In genomic region chr5:33501211-33501610, GRCm38 (mm10) we compare ENCODE assay signal across 17 mouse cellular contexts.
A peak's percentile ranks its signal among the peaks of the same experiment; 100 is the strongest.
DNase-seq lines count a peak whose midpoint lies in the region; ATAC-seq and TF ChIP-seq lines count a peak whose summit lies in the region.
"Had no signal": no experiment of that assay in that cellular context is flagged by ENCODE, and none has a peak within 500 bp of the region (broad histone marks: within the 10 kb centered on the region; RNA-seq: fewer than 3 reads in every experiment).

No protein-coding gene starts in this region.

- ATAC-seq in forebrain, embryonic 16.5 days = no peak
- no peak for ATAC-seq in midbrain, embryonic 16.5 days
- ATAC-seq: forebrain, embryonic 14.5 days; inflammation-experienced regulatory T-cells, adult 6 months had no signal

- no peaks in the 10 kb centered on the region for H3K9me3 ChIP-seq in forebrain, embryonic 10.5 days
- no peaks in the 10 kb centered on the region for H3K9me3 ChIP-seq in forebrain, embryonic 16.5 days (ENCODE audit: control insufficient read depth, low read length)
- no peaks in the 10 kb centered on the region for H3K9me3 ChIP-seq in midbrain, embryonic 10.5 days (replicated peaks)
- H3K9me3 ChIP-seq in midbrain, embryonic 16.5 days (replicated peaks; ENCODE audit: control insufficient read depth, low read length, poor library complexity, severe bottlenecking) = no peaks in the 10 kb centered on the region
- no peaks in the 10 kb centered on the region for H3K9me3 ChIP-seq in ES-Bruce4 (replicated peaks; ENCODE audit: control insufficient read depth, insufficient read depth, low read length, poor library complexity, severe bottlenecking)
- no peaks in the 10 kb centered on the region for H3K9me3 ChIP-seq in limb, embryonic 10.5 days (replicated peaks)
- H3K9me3 ChIP-seq: embryonic facial prominence, embryonic 15.5 days; limb, embryonic 15.5 days had no signal

- 56% methylated on average over 7 of the region's 7 CpGs for WGBS in forebrain, embryonic 10.5 days
- whole genome bisulfite sequencing in forebrain, embryonic 16.5 days = 55% methylated on average over 7 of the region's 7 CpGs
- WGBS in midbrain, embryonic 10.5 days = 48% methylated on average over 7 of the region's 7 CpGs
- WGBS in midbrain, embryonic 16.5 days = 43% methylated on average over 7 of the region's 7 CpGs
- 46% methylated on average over 7 of the region's 7 CpGs for WGBS in limb, embryonic 10.5 days

- peak; percentile 17 for TF ChIP-seq POLR2A in ES-Bruce4 (IDR thresholded peaks at IDR 0.05; ENCODE audit: insufficient read depth, low read length)

- H3K4me3 ChIP-seq in forebrain, embryonic 10.5 days = no peak overlapping the region
- no peak overlapping the region for H3K4me3 ChIP-seq in forebrain, embryonic 16.5 days (replicated peaks; ENCODE audit: low read length)
- H3K4me3 ChIP-seq in midbrain, embryonic 10.5 days = no peak overlapping the region; the same call in 1 of the 2 replicates
- no peak overlapping the region for H3K4me3 ChIP-seq in midbrain, embryonic 16.5 days (ENCODE audit: low read depth, low read length)
- H3K4me3 ChIP-seq in ES-Bruce4 (ENCODE audit: low read depth, low read length) = peak overlapping the region; percentile 44
- H3K4me3 ChIP-seq in limb, embryonic 10.5 days = no peak overlapping the region
- H3K4me3 ChIP-seq: embryonic facial prominence, embryonic 15.5 days; limb, embryonic 15.5 days; myocyte had no signal

- no peak for TF ChIP-seq CTCF in ES-Bruce4 (IDR thresholded peaks at IDR 0.05; ENCODE audit: low read depth, low read length)

- H3K27me3 ChIP-seq in forebrain, embryonic 10.5 days (ENCODE audit: poor library complexity, severe bottlenecking) = peaks cover 70% of the 10 kb centered on the region
- H3K27me3 ChIP-seq in forebrain, embryonic 16.5 days (replicated peaks; ENCODE audit: control insufficient read depth, insufficient read depth, low read length) = peaks cover 2% of the 10 kb centered on the region; the same call in 1 of the 2 replicates
- H3K27me3 ChIP-seq in midbrain, embryonic 10.5 days (ENCODE audit: low read depth, poor library complexity, severe bottlenecking) = peaks cover 22% of the 10 kb centered on the region
- H3K27me3 ChIP-seq in midbrain, embryonic 16.5 days (ENCODE audit: control insufficient read depth, insufficient read depth, low read depth, low read length) = no peaks in the 10 kb centered on the region; the same call in 1 of the 2 replicates
- no peaks in the 10 kb centered on the region for H3K27me3 ChIP-seq in ES-Bruce4 (ENCODE audit: control insufficient read depth, insufficient read depth, low read length, poor library complexity, severe bottlenecking)
- peaks cover 75% of the 10 kb centered on the region for H3K27me3 ChIP-seq in limb, embryonic 10.5 days (ENCODE audit: low read depth, poor library complexity, severe bottlenecking)

- no peak for TF ChIP-seq EP300 in ES-Bruce4 (IDR thresholded peaks at IDR 0.05; ENCODE audit: insufficient read depth, low read depth, low read length)

- no peak for DNase-seq in forebrain, embryonic 10.5 days (ENCODE audit: extremely low spot score, low spot score)
- no peak for DNase-seq in midbrain, embryonic 10.5 days (ENCODE audit: low spot score)
- DNase-seq in limb, embryonic 10.5 days (ENCODE audit: low spot score) = no peak
- no peak for DNase-seq in layer of hippocampus, postnatal 36 days
- DNase-seq in kidney, adult 8-10 months = no peak
- DNase-seq: adrenal gland, adult 2 months; cerebellum, adult 2 months; heart, adult 18-20 months; lung, adult 18-20 months had no signal

- peak overlapping the region; percentile 16; the same call in 1 of the 2 replicates for H3K27ac ChIP-seq in forebrain, embryonic 10.5 days
- no peak overlapping the region for H3K27ac ChIP-seq in forebrain, embryonic 16.5 days (ENCODE audit: low read length)
- H3K27ac ChIP-seq in midbrain, embryonic 10.5 days (replicated peaks) = peak overlapping the region; percentile 67
- no peak overlapping the region for H3K27ac ChIP-seq in midbrain, embryonic 16.5 days (ENCODE audit: low read length)
- H3K27ac ChIP-seq in ES-Bruce4 (ENCODE audit: insufficient read depth, low read length) = no peak overlapping the region
- H3K27ac ChIP-seq in limb, embryonic 10.5 days = 0 out of 2 replicates have a peak overlapping the region, but pooled peaks have one; percentile 3
- H3K27ac ChIP-seq: embryonic facial prominence, embryonic 15.5 days; limb, embryonic 15.5 days had no signal

- H3K36me3 ChIP-seq in forebrain, embryonic 10.5 days (replicated peaks) = no peaks in the 10 kb centered on the region
- H3K36me3 ChIP-seq in forebrain, embryonic 16.5 days (ENCODE audit: control insufficient read depth, insufficient read depth) = no peaks in the 10 kb centered on the region
- no peaks in the 10 kb centered on the region for H3K36me3 ChIP-seq in midbrain, embryonic 10.5 days
- H3K36me3 ChIP-seq in midbrain, embryonic 16.5 days (ENCODE audit: control insufficient read depth, insufficient read depth, low read length) = no peaks in the 10 kb centered on the region
- H3K36me3 ChIP-seq in ES-Bruce4 (ENCODE audit: control insufficient read depth, insufficient read depth, low read length, poor library complexity, severe bottlenecking) = peaks cover 4% of the 10 kb centered on the region; the same call in 1 of the 2 replicates
- H3K36me3 ChIP-seq in limb, embryonic 10.5 days = no peaks in the 10 kb centered on the region
- H3K36me3 ChIP-seq: embryonic facial prominence, embryonic 15.5 days; limb, embryonic 15.5 days had no signal

- H3K9ac ChIP-seq in forebrain, embryonic 16.5 days (replicated peaks; ENCODE audit: low read depth, low read length) = no peak overlapping the region
- H3K9ac ChIP-seq in midbrain, embryonic 16.5 days (ENCODE audit: low read depth, low read length) = no peak overlapping the region
- H3K9ac ChIP-seq in ES-Bruce4 (ENCODE audit: low read depth, poor library complexity, severe bottlenecking) = no peak overlapping the region
- H3K9ac ChIP-seq: embryonic facial prominence, embryonic 15.5 days; limb, embryonic 15.5 days had no signal

- H3K4me2 ChIP-seq in forebrain, embryonic 16.5 days (ENCODE audit: low read length) = no peak overlapping the region
- H3K4me2 ChIP-seq in midbrain, embryonic 16.5 days (ENCODE audit: low read length) = no peak overlapping the region
- H3K4me2 ChIP-seq: embryonic facial prominence, embryonic 15.5 days; limb, embryonic 15.5 days had no signal

- H3K4me1 ChIP-seq in forebrain, embryonic 10.5 days = peaks cover 39% of the 10 kb centered on the region
- H3K4me1 ChIP-seq in forebrain, embryonic 16.5 days (replicated peaks; ENCODE audit: control insufficient read depth, insufficient read depth, low read length) = no peaks in the 10 kb centered on the region
- peaks cover 42% of the 10 kb centered on the region for H3K4me1 ChIP-seq in midbrain, embryonic 10.5 days
- H3K4me1 ChIP-seq in midbrain, embryonic 16.5 days (ENCODE audit: control insufficient read depth, insufficient read depth, low read length) = peaks cover 12% of the 10 kb centered on the region; the same call in 1 of the 2 replicates
- no peaks in the 10 kb centered on the region for H3K4me1 ChIP-seq in ES-Bruce4 (ENCODE audit: control insufficient read depth, insufficient read depth, low read length)
- peaks cover 45% of the 10 kb centered on the region for H3K4me1 ChIP-seq in limb, embryonic 10.5 days

Comparison
In these comparisons a context has a peak if more than half of its experiments do, and no peak if none do; other contexts are left out.
1. H3K27ac ChIP-seq: peak in forebrain, embryonic 10.5 days (single experiment), midbrain, embryonic 10.5 days (single experiment) and limb, embryonic 10.5 days (single experiment); none in forebrain, embryonic 16.5 days (single experiment), midbrain, embryonic 16.5 days (single experiment) and ES-Bruce4 (single experiment).